Mouse (Mus musculus) lung, postnatal 25 days (tissue): ENCODE results near the gene Tmem120a.

Experiments
- DNase-seq: peaks from one replicate; pipeline ENCODE4 v3.0.0; 2022; ENCODE audit warnings: low spot score

The Tmem120a gene

DNA sequence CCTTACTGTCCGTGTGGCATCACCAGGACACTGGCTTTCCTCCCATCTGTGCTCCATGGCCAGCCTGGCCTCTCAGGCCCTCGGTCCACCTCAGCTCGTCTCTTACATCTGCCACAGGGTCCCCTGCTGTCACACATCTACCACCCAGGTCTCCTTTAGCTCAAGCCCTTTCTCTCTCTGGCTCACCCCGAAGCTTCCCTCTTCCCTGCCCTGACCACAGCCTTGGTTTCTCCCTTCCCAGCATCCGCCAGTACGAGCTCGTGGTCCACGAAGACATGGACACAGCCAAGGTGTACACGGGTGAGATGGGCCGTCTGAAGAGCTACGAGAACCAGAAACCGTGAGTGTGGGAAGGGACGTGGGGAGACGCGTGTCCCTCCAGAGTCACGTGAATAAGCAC is 12.9 kb downstream of the Tmem120a start:
- no peak for DNase-seq

DNA sequence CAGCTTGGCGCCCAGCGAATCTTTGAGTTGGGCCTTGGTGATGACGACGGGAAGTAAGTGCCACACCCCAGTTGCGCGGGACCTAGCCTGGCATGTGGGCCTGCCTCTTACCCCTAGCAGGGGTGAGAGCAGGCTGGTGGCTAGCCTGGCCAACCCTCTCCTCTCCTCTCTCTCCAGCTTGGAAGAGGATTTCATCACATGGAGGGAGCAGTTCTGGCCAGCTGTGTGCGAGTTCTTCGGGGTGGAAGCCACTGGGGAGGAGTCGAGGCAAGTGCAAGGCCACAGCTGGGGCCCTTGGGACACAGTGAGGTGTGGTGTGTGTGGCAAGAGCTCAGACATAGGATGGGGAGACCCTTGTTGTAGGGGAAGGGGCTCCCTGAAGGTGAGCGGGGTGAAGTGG is 13.3 kb downstream of the Tmem120a start:
- DNase-seq = no peak

DNA sequence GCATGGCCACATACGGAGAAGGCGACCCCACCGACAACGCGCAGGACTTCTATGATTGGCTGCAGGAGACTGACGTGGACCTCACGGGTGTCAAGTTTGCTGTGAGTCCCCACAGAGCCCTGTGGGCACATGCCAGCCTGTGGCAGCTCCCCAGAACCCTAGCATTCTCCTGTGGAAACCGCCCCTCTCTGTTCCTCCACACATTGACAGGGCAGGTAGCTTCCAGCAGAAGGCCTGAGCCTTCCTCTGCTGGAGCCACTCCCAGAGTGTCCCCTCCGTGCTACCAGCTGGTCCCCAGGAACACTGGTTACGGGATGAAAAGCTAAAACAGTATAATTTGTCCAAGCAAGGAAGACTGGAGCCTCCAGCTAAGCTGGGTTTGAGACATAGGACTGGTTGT is 14.0 kb downstream of the Tmem120a start:
- no peak for DNase-seq

- no peak for DNase-seq
Measured at GRCm38 (mm10) chr5:135729351-135729750, 14.9 kb downstream of the Tmem120a start.

DNA sequence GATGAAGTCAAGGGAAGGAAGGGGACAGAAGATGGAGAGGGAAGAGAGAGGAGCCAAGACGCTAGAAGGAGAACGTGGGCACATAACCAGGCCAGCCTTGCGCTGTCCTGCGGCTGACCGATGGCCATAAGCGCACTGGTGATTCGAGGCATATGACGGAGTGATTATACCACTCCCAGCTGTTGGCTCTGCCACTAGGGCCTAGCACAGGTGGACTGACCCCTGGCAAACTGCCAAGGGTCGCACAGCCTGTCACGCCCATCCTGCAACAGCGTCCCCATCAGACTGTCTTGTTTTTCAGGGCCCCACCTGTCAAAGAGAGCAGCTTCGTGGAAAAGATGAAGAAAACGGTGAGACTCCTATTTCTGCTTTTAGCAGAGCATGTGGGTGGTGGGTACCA is 15.9 kb downstream of the Tmem120a start:
- DNase-seq = no peak

DNA sequence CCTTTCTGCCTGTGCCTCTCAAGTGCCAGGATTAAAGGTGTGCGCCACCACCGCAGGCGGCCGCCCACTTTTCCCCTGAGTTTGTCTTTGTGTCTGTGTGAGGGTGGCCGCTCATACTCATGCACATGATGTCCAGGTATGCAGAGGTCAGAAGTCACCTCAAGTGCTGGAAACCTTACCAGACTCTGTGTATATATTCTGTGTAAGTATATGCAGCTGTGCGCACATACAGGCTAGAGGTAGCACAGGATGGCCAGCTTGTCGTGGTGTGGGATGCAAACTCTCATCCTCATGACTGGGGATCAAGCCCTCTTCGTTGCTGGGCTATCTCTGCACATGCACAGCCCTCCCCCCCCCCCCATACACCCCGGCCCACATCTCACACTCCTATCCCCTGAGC is 16.4 kb downstream of the Tmem120a start:
- DNase-seq = no peak

GRCm38 (mm10) chr5:135726641-135727346 is 17.5 kb downstream of the Tmem120a start:
- DNase-seq = no peak

DNA sequence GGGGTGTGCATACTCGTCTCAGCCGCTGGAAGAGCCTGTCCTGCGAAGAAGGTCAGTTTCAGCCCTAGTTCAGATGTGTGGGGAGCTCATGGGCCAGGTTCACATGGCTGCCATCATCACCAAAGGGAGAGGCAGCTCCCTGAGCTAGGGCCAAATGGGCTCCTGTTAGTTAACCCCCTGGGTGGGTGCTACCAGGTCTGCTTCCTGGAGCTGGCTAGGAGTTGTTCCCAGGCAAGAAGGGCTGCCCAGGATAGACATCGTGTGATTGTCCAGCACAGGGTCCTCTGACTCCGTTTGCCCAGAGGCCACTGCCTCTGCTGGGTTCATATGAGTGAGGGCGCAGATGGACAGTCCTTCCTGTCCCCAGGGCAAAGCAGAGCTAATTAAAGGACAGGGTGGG is 18.3 kb downstream of the Tmem120a start:
- no peak for DNase-seq

GRCm38 (mm10) chr5:135725391-135725841 is 18.8 kb downstream of the Tmem120a start:
- peak; percentile 18 for DNase-seq

DNA sequence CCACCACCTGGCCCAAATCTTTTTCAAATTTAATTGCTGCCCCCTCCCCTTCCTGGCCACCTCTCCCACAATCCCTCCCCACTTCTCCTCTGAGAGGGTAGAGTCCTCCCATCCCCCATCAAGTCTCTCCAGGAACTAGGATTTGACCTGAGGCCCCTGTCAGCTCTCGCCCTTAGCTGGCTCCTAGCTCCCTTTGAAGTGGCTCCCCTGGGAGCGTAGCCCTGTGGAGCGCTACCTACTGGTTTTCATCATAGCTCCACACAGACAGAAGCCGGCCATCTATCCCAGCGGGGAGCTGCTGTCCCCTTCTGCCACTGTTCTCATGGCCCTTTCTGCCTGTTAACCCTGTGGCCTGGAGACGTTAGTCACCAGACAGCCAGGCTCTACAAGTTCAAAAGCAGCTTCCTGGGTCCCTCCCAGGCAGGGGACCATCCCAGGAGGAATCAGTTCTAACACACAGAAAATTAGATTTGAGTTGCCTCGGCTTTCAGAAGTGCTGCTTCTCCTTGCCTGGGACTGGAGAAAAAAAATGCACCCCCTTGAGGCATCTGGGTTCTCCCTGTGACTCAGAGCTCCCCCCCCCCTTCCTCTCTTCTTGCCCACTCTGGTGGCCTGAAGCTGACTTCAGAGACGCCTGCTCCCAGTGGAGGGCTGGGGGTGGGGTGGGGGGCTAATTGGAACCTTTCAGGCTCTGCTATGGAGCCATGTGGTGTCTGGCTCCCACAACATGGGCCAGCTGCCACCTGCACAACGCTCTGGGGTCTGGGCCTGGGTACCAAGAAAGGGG is 19.5 kb downstream of the Tmem120a start:
- DNase-seq = no peak

DNA sequence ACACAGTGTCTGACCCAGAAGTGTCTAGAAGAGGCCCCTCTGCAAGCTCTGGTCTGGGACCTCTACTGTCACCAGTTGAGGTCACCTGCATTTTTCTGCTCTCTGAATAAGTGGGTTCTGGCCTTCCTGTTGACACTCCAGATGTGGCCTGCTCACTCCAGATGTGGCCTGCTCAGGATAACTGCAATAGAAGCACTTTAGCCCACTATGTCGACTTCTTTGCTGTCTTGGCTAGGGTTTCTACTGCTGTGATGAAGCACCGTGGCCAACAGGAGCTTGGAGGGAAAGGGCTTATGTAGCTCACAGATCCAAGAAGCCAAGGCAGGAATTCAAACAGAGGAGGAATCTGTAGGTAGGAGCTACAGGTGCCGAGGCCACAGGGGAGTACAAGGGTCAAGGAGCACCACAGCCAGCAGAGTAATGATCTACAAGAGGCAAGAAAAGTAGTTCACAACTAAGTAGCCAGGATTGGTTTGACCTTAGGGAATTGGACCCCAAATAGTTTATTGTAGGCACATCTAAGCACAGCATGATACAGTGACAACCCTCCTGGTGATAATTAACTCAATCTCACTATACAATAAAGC is 21.0 kb downstream of the Tmem120a start:
- DNase-seq = no peak

DNA sequence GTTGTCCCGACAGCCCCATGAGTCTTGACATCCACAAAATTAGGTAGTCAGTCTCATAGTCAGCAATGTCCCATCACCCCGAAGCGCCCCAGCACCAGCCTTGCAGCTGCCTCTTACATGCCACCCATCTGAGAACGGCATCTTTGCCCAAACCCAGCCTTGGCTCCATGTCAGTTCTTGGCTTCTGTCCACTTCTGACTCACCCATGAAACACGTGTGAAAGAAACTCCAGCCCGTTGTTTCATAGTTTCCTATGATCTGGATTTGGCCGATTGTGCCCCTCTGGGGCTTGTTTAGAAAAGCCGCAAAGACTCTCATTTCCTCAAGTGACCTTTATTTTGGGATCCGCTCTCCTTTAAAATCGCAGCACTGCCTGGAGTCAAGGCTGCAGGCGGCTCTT is 22.1 kb downstream of the Tmem120a start:
- peak; percentile 81 for DNase-seq

DNA sequence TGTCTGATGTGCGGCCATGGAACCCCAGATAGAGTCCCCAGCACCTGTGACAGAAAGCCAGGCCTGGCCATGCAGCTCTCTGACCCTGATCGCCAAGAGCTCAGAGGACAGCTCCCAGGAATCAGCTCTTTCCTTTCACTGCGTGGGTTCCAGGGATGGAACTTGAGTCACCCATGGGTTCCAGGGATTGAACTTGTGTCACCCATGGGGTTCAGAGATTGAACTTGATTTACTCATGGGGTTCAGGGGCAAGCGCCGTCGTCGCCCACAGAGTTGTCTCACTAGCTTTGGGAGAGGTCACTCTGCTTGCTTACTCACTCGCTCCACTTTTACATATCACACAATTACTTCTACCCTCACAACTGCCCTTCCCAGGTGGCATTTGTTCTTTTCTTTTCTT is 23.2 kb downstream of the Tmem120a start:
- DNase-seq = no peak

DNA sequence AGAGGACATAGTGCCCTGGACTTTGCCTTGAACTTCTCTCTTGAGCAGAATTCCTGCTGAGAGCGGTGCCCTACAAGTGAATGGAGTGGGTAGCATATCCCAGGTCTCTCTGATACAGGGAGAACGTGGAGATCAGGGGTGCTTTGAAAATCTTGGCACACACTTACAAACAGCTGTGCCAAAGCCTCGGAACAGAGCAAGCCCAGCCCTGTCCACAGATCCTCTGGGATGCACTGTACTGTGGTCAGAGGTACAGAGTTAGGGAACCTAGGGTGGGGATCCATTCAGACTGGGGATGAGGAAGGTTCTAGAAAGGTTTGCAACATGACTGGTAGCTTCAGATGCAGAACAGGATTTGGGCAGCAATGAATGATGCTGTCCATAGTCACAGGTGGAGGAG is 24.1 kb downstream of the Tmem120a start:
- DNase-seq = no peak

DNA sequence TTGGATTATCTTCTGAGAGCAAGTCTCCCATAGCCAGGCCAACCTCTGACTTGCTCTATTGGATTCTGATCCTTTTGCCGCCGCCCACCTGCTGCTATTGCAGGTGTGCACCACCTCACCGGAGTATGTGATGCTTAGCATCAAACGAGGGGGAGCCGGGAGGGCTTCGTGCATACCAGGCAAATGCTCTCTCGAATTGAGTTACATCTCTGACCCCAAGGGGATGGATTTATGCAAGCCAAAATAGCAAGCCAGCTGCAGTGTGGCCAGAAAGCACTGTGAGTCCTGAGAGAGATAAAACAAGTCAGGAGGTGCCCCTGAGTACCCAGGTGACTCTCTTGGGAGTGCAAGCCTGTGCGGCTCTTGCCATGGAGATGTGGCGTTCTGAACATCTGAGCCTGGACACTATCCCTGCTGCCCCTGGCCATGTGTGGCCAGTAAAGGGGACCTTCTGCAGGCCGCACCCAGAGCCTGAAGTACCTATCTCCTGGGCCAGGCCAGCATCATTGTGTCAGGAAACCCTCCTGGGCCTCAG is 24.6 kb downstream of the Tmem120a start:
- DNase-seq = no peak

GRCm38 (mm10) chr5:135715624-135716023 is 28.6 kb downstream of the Tmem120a start:
- DNase-seq = no peak

DNA sequence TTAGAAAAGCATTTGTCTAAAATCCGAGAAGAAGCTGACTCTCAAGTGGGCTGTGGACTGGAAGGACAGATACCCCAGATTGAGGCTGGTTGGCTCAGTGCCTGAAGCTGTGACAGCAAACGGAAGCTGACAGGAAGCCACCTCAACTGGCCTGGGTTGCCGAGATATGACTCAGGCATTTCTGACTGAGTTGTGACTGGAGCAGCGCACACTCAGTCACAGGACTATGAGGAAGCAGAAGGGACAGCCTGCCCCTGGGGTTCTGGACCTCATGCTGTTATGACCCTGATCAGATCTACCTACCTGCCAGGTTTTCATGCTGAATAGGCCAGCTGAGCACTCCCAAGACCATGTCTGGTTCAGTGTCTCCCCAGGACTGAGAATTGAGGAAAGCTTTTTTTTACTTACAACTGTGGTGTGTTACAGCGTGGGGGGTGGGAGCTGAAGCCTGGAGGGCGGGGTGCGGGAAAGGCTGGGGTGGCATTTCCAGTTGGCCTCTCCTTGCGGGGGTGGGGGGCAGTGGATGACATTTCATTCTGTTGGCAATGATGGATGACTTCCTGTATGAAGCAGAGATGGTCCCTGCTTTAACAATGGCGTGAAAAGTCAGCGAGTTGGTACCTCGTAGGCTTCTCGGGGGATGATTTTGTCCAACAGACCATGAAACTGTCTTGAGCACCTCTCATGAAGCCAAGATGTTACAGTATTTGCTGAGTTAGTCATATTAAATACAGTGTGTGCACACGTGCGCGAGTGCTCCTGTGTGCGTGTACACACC is 30.6 kb downstream of the Tmem120a start:
- DNase-seq = peak; percentile 85

GRCm38 (mm10) chr5:135712803-135713202 is 31.4 kb downstream of the Tmem120a start:
- no peak for DNase-seq

DNA sequence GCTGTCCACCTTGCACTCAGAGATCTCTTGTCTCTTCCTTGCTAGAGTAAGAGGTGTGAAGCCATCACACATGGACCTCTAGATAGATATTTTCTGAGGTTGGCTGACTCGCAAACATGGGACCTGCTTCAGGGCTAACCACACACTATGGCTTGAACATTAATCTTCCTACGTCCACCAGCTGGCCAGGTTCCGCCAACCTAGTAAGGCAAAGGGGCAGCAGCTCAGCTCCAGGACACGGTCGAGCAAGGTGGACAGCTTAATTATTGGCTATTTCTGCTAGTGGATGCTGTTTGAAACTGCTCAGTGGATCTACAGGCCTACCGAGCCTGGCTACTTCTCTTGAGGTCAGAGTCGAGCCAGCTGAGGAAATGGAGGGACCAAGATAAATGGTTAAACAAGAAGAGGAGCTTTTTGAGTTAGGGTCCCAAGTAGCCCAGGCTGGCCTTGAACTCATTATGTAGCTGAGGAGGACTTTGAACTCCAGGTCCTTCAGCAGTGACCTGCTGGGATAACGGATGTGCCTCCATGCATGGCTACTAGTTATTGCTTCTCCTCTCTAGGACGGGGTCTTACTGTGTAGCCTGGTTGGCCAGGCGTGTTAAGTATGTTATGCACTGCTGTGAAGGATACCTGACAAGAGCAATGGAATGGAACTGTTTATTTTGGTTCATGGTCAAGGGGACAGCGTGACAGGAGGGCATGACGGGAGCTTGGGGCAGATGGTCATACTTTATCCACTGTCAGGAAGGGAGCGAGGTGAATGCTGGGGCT is 32.5 kb downstream of the Tmem120a start:
- DNase-seq = no peak

- DNase-seq = peak; percentile 68
Measured at GRCm38 (mm10) chr5:135710599-135711214, 33.5 kb downstream of the Tmem120a start.

DNA sequence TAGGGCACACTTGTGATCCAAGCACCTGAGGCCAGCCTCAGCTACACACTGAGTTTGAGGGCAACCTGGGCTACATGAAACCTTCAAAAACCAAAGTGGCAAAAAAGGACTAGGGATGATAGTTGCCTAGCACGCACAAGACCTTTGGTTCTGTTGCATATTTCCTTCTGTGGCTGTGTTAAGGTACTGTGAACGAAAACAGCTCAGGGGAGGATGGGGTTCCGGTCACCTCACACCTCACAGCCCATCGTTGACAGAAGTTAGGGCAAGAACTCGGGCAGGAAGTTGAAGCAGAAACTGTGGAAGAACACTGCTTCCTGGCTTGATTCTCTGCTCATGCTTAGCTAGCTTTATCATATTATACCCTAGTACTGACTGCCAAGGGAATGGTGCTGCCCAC is 34.5 kb downstream of the Tmem120a start:
- no peak for DNase-seq
